Mouse (Mus musculus): ENCODE measurements around the gene Myocd.

- no peak for TF ChIP-seq POLR2A (IDR thresholded peaks at IDR 0.05; ENCODE audit: extremely low read depth, insufficient read depth, low read length)
- no peak for TF ChIP-seq CTCF (IDR thresholded peaks at IDR 0.05; ENCODE audit: extremely low read depth, insufficient read depth, low read length)
Measured at GRCm38 (mm10) chr11:65237896-65238295, 31.9 kb downstream of the Myocd start.
